Mouse (Mus musculus): Measurements from ENCODE around the gene 9430097D07Rik. TPM values are rescaled to one million over a fixed set of nuclear protein-coding genes. Genes with fewer than 3 reads are reported as not detected.

The 9430097D07Rik gene
- total RNA-seq, 1 experiment = 0.71 TPM

- no peak within 1 kb of the TSS for H3K27ac ChIP-seq (ENCODE audit: insufficient read depth, low read depth, low read length, poor library complexity, severe bottlenecking)
- H3K9me3 ChIP-seq (ENCODE audit: control insufficient read depth, insufficient read depth, low read depth, low read length) = no peaks in the 10 kb centered on the region
- peaks cover 3 to 7% of the 10 kb centered on the region in 2 experiments; a peak in 3 of 4 replicates for H3K4me1 ChIP-seq (ENCODE audit: control insufficient read depth in 2 of 2, insufficient read depth in 2 of 2, low read length in 2 of 2, poor library complexity in 1 of 2)
- H3K9ac ChIP-seq (ENCODE audit: insufficient read depth, low read depth, low read length, poor library complexity, severe bottlenecking) = peak within 1 kb of the TSS; percentile 80
- no peaks in the 10 kb centered on the region for H3K36me3 ChIP-seq (ENCODE audit: control insufficient read depth, insufficient read depth, low read length, poor library complexity, severe bottlenecking)
- 0 out of 2 replicates have a peak, but pooled peaks have one; percentile 43 for TF ChIP-seq HCFC1 (IDR thresholded peaks at IDR 0.05; ENCODE audit: borderline replicate concordance, insufficient read depth, low read length)
- TF ChIP-seq ZNF384 (IDR thresholded peaks at IDR 0.05; ENCODE audit: low read depth, low read length) = no peak
- peak; percentile 94 for DNase-seq (ENCODE audit: low read depth, low spot score)
- in situ Hi-C loops (cut with MboI; ENCODE audit: low sequenced_read_pairs in 2 of 2, unreplicated experiment in 2 of 2) = no loop called here
- peak within 1 kb of the TSS; percentile 75 to 81 for H3K4me3 ChIP-seq (ENCODE audit: insufficient read depth in 1 of 2, low read depth in 1 of 2, low read length in 2 of 2, poor library complexity in 1 of 2, severe bottlenecking in 1 of 2)
These were observed 11.4 kb upstream of the 9430097D07Rik start, which contains the start of gene St6galnac4 for GRCm38 (mm10) chr2:32586871-32587351. TSS of gene St6galnac4 (plus strand) at chr2:32587095.

- DNase-seq (ENCODE audit: low read depth, low spot score) = no peak
- no peaks in the 10 kb centered on the region for H3K36me3 ChIP-seq (ENCODE audit: control insufficient read depth, insufficient read depth, low read length, poor library complexity, severe bottlenecking)
- H3K9ac ChIP-seq (ENCODE audit: insufficient read depth, low read depth, low read length, poor library complexity, severe bottlenecking) = no peak overlapping the region
- H3K4me3 ChIP-seq (ENCODE audit: insufficient read depth in 1 of 2, low read depth in 1 of 2, low read length in 2 of 2, poor library complexity in 1 of 2, severe bottlenecking in 1 of 2) = no peak overlapping the region
- TF ChIP-seq ZNF384 (IDR thresholded peaks at IDR 0.05; ENCODE audit: low read depth, low read length) (no peak), MAFK (IDR thresholded peaks at IDR 0.05; ENCODE audit: insufficient read depth, low read depth, low read length) (no peak), HCFC1 (IDR thresholded peaks at IDR 0.05; ENCODE audit: borderline replicate concordance, insufficient read depth, low read length) (no peak), CHD2 (IDR thresholded peaks at IDR 0.05; ENCODE audit: low read depth, low read length) (no peak), ZC3H11A (IDR thresholded peaks at IDR 0.05; ENCODE audit: borderline replicate concordance, low read depth, low read length) (no peak)
- H3K27ac ChIP-seq (ENCODE audit: insufficient read depth, low read depth, low read length, poor library complexity, severe bottlenecking) = no peak overlapping the region
- in situ Hi-C loops (cut with MboI; ENCODE audit: low sequenced_read_pairs in 2 of 2, unreplicated experiment in 2 of 2) = no loop called here
- no peaks in the 10 kb centered on the region for H3K9me3 ChIP-seq (ENCODE audit: control insufficient read depth, insufficient read depth, low read depth, low read length)
- H3K4me1 ChIP-seq (ENCODE audit: control insufficient read depth in 2 of 2, insufficient read depth in 2 of 2, low read length in 2 of 2, poor library complexity in 1 of 2) = peaks cover 3 to 7% of the 10 kb centered on the region in 2 experiments; a peak in 3 of 4 replicates
These were observed 9.7 kb upstream of the 9430097D07Rik start for GRCm38 (mm10) chr2:32585149-32585714.

- in situ Hi-C loops (cut with MboI; ENCODE audit: low sequenced_read_pairs in 2 of 2, unreplicated experiment in 2 of 2) = no loop called here
- H3K27ac ChIP-seq (ENCODE audit: insufficient read depth, low read depth, low read length, poor library complexity, severe bottlenecking) = no peak overlapping the region
- H3K9ac ChIP-seq (ENCODE audit: insufficient read depth, low read depth, low read length, poor library complexity, severe bottlenecking) = peak overlapping the region; percentile 22; the same call in 1 of the 2 replicates
These were observed 7.6 kb upstream of the 9430097D07Rik start for GRCm38 (mm10) chr2:32582830-32583799.

GRCm38 (mm10) chr2:32581450-32582095 lies 6.1 kb upstream of the 9430097D07Rik start:
- Histone ChIP-seq H3K4me3 (ENCODE audit: insufficient read depth in 1 of 2, low read depth in 1 of 2, low read length in 2 of 2, poor library complexity in 1 of 2, severe bottlenecking in 1 of 2) (peak overlapping the region in 1 of 2 experiments; percentile 35; a peak in 2 of 4 replicates), H3K9me3 (ENCODE audit: control insufficient read depth, insufficient read depth, low read depth, low read length) (no peaks in the 10 kb centered on the region), H3K9ac (ENCODE audit: insufficient read depth, low read depth, low read length, poor library complexity, severe bottlenecking) (no peak overlapping the region), H3K27ac (ENCODE audit: insufficient read depth, low read depth, low read length, poor library complexity, severe bottlenecking) (no peak overlapping the region), H3K4me1 (ENCODE audit: control insufficient read depth in 2 of 2, insufficient read depth in 2 of 2, low read length in 2 of 2, poor library complexity in 1 of 2) (peaks cover 2 to 3% of the 10 kb centered on the region in 2 experiments; a peak in 3 of 4 replicates), H3K36me3 (ENCODE audit: control insufficient read depth, insufficient read depth, low read length, poor library complexity, severe bottlenecking) (no peaks in the 10 kb centered on the region)
- in situ Hi-C loops (cut with MboI; ENCODE audit: low sequenced_read_pairs in 2 of 2, unreplicated experiment in 2 of 2) = no loop called here
- TF ChIP-seq CHD2 (IDR thresholded peaks at IDR 0.05; ENCODE audit: low read depth, low read length) = peak; percentile 83
- no peak for TF ChIP-seq ZC3H11A (IDR thresholded peaks at IDR 0.05; ENCODE audit: borderline replicate concordance, low read depth, low read length)
- peak; percentile 60 for DNase-seq (ENCODE audit: low read depth, low spot score)

More at GRCm38 (mm10) chr2:32582830-32583799, 7.6 kb upstream of the 9430097D07Rik start:
- Histone ChIP-seq H3K9me3 (ENCODE audit: control insufficient read depth, insufficient read depth, low read depth, low read length) (no peaks in the 10 kb centered on the region), H3K4me1 (ENCODE audit: control insufficient read depth in 2 of 2, insufficient read depth in 2 of 2, low read length in 2 of 2, poor library complexity in 1 of 2) (peaks cover 3 to 7% of the 10 kb centered on the region in 2 experiments; a peak in 3 of 4 replicates), H3K36me3 (ENCODE audit: control insufficient read depth, insufficient read depth, low read length, poor library complexity, severe bottlenecking) (no peaks in the 10 kb centered on the region), H3K4me3 (ENCODE audit: insufficient read depth in 1 of 2, low read depth in 1 of 2, low read length in 2 of 2, poor library complexity in 1 of 2, severe bottlenecking in 1 of 2) (peak overlapping the region; percentile 26 to 30)
- DNase-seq (ENCODE audit: low read depth, low spot score) = peak; percentile 83
- TF ChIP-seq ZC3H11A (IDR thresholded peaks at IDR 0.05; ENCODE audit: borderline replicate concordance, low read depth, low read length) (peak; percentile 57; the same call in 1 of the 2 replicates), MAFK (IDR thresholded peaks at IDR 0.05; ENCODE audit: insufficient read depth, low read depth, low read length) (no peak), HCFC1 (IDR thresholded peaks at IDR 0.05; ENCODE audit: borderline replicate concordance, insufficient read depth, low read length) (no peak)
